Mouse (Mus musculus) intestine, embryonic 14.5 days (tissue): Measurements from ENCODE around the gene Dqx1. TPM values are rescaled to one million over a fixed set of nuclear protein-coding genes. Genes with fewer than 3 reads are reported as not detected.

Experiments used
- ATAC-seq: fragments of 200-750 bp; cut with Nextera tagmentation; replicated peaks from 2 replicates; pipeline ENCODE4 v1.8.0; 2017; ENCODE audit warnings: low read depth, moderate number of reproducible peaks, moderate TSS enrichment, moderate library complexity; ENCODE audit not compliant: low FRiP score, low TSS enrichment
- DNase-seq: peaks from one replicate; pipeline ENCODE4 v3.0.0-alpha.2; 2018; ENCODE audit warnings: low spot score
- H3K27ac ChIP-seq: fragments of 300-500 bp; sonication (generic); 2 replicates; pipeline ENCODE4 v1.5.1; 2014; ENCODE audit warnings: low read depth, mild to moderate bottlenecking, control low read depth
- H3K27me3 ChIP-seq: fragments of 300-500 bp; sonication (generic); replicated peaks from 2 replicates; pipeline ENCODE4 v1.6.1; 2014; ENCODE audit warnings: low read length, control low read depth; ENCODE audit not compliant: control insufficient read depth, insufficient read depth
- H3K36me3 ChIP-seq: fragments of 300-500 bp; sonication (generic); 2 replicates; pipeline ENCODE4 v1.6.1; 2014; ENCODE audit warnings: low read length, control low read depth; ENCODE audit not compliant: control insufficient read depth, insufficient read depth
- H3K4me1 ChIP-seq: fragments of 300-500 bp; sonication (generic); replicated peaks from 2 replicates; pipeline ENCODE4 v1.6.1; 2014; ENCODE audit warnings: low read length, control low read depth, mixed read lengths; ENCODE audit not compliant: control insufficient read depth, insufficient read depth
- H3K4me2 ChIP-seq: fragments of 300-500 bp; sonication (generic); 2 replicates; pipeline ENCODE4 v1.6.1; 2014; ENCODE audit warnings: low read length
- H3K4me3 ChIP-seq: fragments of 300-500 bp; sonication (generic); 2 replicates; pipeline ENCODE4 v1.5.1; 2014; ENCODE audit warnings: low read depth, low read length, control low read depth, mixed read lengths
- H3K9ac ChIP-seq: fragments of 300-500 bp; sonication (generic); 2 replicates; pipeline ENCODE4 v1.6.1; 2014; ENCODE audit warnings: mild to moderate bottlenecking, low read length
- H3K9me3 ChIP-seq: fragments of 300-500 bp; sonication (generic); 2 replicates; pipeline ENCODE4 v1.6.1; 2016; ENCODE audit warnings: low read length, control low read depth; ENCODE audit not compliant: control insufficient read depth
- WGBS: fragments of 180-500 bp; shearing (Covaris S2); extraction: QIAGEN DNeasy Blood & Tissue Kit; methylation state at CpG from one replicate; pipeline ENCODE4 v1.1.7; 2014; 5-methylcytosine and 5-hydroxymethylcytosine counted together
- polyA plus RNA-seq: library from polyadenylated mRNA; unstranded; fragments of >200 nt; fragmentation: Nextera tagmentation; extraction: Ambion mirVana; gene quantifications from 2 replicates; pipeline ENCODE4 v1.2.1, GENCODE M21; 2014

Gene Dqx1
- polyA plus RNA-seq, 1 experiment from 2014 or later, result 8.2 TPM

DNA sequence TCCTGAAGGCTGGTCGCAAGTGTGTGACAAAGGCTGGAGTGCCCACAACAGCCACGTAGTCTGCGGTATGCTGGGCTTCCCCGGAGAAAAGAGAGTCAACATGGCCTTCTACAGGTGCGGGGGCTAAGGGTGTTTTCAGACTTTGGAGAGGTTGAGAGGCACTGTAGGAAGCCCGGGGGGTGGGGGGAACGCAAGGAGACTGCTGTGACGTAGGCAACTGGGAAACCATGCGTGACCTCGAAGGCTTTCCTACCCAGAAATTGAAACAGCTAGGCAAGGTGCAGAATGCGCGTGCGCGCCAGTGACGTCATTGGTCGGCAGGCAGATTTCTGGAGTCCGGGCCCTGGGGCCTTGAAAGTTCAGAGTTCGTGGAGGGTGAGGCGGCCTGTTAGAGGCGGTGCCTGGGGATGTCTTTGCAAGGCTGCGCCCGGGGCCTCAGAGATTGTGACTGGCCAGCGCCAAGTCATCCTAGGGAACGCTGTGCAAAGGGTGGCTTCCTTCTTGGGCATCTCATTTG is 19.1 kb upstream of the Dqx1 start:
- no peak overlapping the region for H3K9ac ChIP-seq
- ATAC-seq (peak; percentile 38; the same call in 1 of the 2 replicates), DNase-seq (peak; percentile 93)
- peak overlapping the region; percentile 52 for H3K4me2 ChIP-seq
- no peaks in the 10 kb centered on the region for H3K9me3 ChIP-seq
- H3K36me3 ChIP-seq, result no peaks in the 10 kb centered on the region
- WGBS, result 10% methylated on average over 24 of the region's 24 CpGs
- H3K4me1 ChIP-seq, result peaks cover 20% of the 10 kb centered on the region
- peak overlapping the region; percentile 20; the same call in 1 of the 2 replicates for H3K4me3 ChIP-seq
- no peak overlapping the region for H3K27ac ChIP-seq
- H3K27me3 ChIP-seq, result no peaks in the 10 kb centered on the region

DNA sequence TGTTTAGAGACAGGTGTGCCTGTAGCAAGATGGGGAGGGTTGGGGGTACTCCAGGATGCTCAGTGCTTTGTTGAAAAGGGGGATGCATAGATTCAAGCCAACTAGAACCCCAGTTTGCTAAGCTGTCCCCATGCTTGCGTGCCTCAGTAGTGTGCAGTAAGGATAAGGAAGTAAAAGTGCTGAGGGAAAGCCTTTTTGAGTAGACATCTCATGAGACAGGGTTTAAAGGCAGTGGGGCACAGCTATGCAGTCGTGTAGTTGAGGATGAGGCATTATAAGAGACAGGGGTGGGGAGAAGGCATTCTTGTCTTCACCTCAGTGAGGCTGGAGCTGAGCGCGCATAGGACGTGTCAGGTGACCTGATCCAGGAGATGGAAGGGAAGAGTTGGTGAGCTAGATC is 17.0 kb upstream of the Dqx1 start:
- Histone ChIP-seq H3K9ac (no peak overlapping the region), H3K27ac (no peak overlapping the region), H3K4me3 (no peak overlapping the region), H3K36me3 (no peaks in the 10 kb centered on the region), H3K27me3 (no peaks in the 10 kb centered on the region), H3K4me1 (peaks cover 15% of the 10 kb centered on the region), H3K9me3 (no peaks in the 10 kb centered on the region), H3K4me2 (no peak overlapping the region)
- ATAC-seq, result no peak
- no peak for DNase-seq
- 71% methylated on average over 5 of the region's 5 CpGs for WGBS

DNA sequence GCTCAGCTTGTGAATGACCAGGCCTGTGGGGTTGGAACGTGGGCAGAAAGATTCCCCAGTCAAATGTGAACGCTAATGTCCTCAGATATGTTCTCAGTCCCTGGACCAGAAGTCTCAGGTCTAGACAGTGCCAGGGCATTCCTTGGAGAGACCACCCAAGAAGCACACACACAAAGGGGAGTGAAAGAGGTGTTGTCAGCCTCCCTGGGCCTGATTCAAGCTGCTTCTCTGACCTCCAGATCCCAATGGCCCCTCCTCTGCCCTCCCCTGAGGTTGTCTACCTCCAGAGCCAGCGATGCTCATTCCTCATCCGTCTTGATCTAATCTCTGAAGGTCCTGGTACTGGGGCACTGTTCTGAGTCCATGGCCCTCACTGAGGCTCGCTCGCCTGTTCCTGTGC is 14.1 kb upstream of the Dqx1 start:
- Histone ChIP-seq H3K27ac (no peak overlapping the region), H3K27me3 (no peaks in the 10 kb centered on the region), H3K9me3 (no peaks in the 10 kb centered on the region), H3K4me1 (peaks cover 4% of the 10 kb centered on the region), H3K4me3 (no peak overlapping the region), H3K36me3 (no peaks in the 10 kb centered on the region), H3K9ac (no peak overlapping the region), H3K4me2 (no peak overlapping the region)
- no peak for DNase-seq
- ATAC-seq, result no peak
- 52% methylated on average over 6 of the region's 6 CpGs for WGBS

DNA sequence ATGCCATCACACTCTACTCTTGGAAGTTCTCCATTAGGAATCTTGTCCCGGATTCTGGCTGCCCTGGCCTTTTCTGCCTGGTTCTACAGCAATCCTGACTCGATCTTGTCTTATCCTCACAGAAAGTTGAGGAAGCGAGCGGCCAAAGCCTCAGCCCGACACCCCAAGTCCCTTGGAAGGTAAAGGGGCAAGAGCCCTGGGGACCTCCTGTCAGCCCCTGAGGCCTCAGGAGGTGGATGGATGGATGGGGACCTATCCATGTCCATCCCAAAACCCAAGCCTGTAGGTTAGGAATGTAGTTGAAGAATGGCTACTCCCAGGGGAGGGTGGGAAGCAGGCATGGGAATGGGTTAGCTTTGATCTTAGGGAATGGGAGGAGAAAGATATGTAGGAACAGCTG is 13.7 kb upstream of the Dqx1 start:
- 89% methylated on average over 5 of the region's 5 CpGs for WGBS
- H3K4me1 ChIP-seq, result no peaks in the 10 kb centered on the region; the same call in 1 of the 2 replicates
- H3K9me3 ChIP-seq, result no peaks in the 10 kb centered on the region
- H3K4me3 ChIP-seq, result no peak overlapping the region
- no peak overlapping the region for H3K27ac ChIP-seq
- no peak for DNase-seq
- no peaks in the 10 kb centered on the region for H3K27me3 ChIP-seq
- no peaks in the 10 kb centered on the region for H3K36me3 ChIP-seq
- no peak for ATAC-seq
- H3K9ac ChIP-seq, result no peak overlapping the region
- no peak overlapping the region for H3K4me2 ChIP-seq

DNA sequence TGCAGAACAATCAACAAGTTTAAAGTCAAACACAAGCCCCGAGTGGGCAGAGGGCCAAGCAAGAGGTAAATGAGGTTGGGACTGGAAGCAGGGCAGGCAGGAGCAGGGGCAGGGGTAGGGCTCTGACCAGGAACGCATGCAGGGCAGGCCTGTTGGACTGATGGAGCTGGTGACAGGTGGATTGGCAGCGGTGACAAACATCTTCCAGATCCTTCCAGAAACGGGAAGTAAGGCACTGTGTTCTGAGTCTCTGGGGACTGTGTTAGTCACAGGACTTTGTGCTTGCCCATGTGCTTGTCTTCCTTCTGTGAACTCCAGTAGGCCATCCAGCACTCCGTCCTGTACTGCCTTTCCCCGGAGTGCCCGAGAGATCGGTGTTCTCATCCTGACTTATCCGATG is 12.9 kb upstream of the Dqx1 start:
- Histone ChIP-seq H3K27ac (no peak overlapping the region), H3K4me1 (no peaks in the 10 kb centered on the region), H3K9ac (no peak overlapping the region), H3K4me3 (no peak overlapping the region), H3K36me3 (no peaks in the 10 kb centered on the region), H3K27me3 (no peaks in the 10 kb centered on the region), H3K9me3 (no peaks in the 10 kb centered on the region), H3K4me2 (no peak overlapping the region)
- no peak for ATAC-seq
- DNase-seq, result no peak
- WGBS, result 75% methylated on average over 9 of the region's 9 CpGs

DNA sequence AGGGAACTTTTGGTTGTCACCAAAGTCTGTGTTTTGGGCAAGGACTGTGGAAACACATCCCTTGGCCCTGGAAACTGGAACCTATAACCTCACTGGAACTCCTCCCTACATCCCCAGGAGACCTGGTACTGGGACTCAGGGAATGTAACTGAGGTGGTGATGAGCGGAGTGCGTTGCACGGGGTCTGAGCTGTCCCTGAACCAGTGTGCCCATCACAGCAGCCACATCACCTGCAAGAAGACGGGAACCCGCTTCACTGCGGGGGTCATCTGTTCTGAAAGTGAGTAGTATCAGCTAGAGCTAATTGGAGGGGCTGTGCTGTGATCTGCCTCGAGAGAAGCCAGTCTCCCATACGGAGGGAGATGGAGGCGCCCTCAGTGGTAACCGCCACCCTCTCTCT is 8.3 kb upstream of the Dqx1 start:
- no peak overlapping the region for H3K27ac ChIP-seq
- H3K9me3 ChIP-seq, result no peaks in the 10 kb centered on the region
- no peak overlapping the region for H3K9ac ChIP-seq
- ATAC-seq (no peak), DNase-seq (no peak)
- peaks cover 18% of the 10 kb centered on the region for H3K36me3 ChIP-seq
- no peaks in the 10 kb centered on the region for H3K27me3 ChIP-seq
- no peak overlapping the region for H3K4me3 ChIP-seq
- 67% methylated on average over 10 of the region's 10 CpGs for WGBS
- no peak overlapping the region for H3K4me2 ChIP-seq
- peaks cover 15% of the 10 kb centered on the region for H3K4me1 ChIP-seq

DNA sequence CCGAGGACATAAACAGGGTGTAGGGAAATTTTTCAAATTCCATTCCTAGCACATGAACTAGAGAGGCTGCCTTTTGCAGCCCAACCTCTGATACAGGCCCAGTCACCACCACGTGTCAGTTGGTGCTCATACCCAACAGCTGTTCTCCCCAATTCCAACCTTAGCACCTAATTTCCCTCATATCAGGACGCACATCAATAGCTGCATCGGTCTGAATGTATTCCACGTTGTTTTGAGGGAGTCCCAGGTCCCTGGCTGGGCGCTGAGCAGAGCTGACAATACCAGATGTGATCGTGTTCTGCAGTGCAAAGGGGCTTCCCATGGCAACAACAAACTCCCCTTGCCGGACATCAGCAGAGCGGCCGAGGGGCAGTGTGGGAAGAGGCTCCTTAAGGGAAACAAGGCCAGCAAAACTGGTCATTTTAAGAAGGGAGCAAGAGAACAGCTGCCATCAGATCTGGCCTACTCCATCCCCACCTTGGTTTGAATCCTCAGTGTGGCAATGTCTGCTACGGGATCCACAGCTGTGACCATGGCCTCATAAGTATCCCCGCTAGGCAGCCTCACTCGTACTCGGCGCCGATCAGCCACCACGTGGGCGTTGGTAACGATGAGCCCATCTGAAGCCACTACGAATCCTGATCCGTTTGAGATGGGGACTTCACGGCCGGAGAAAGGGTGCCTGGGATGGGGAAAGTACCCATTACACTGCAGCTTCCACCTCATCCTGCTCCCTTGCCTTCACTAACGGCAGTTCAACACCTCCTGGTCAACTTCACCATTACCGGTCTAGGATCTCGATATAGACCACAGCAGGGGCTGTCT is 4.3 kb upstream of the Dqx1 start:
- H3K9me3 ChIP-seq, result no peaks in the 10 kb centered on the region
- H3K27me3 ChIP-seq, result no peaks in the 10 kb centered on the region
- H3K27ac ChIP-seq, result peak overlapping the region; percentile 62; the same call in 1 of the 2 replicates
- ATAC-seq (no peak), DNase-seq (peak; percentile 79)
- peaks cover 32% of the 10 kb centered on the region for H3K36me3 ChIP-seq
- peaks cover 25% of the 10 kb centered on the region for H3K4me1 ChIP-seq
- peak overlapping the region; percentile 64 for H3K9ac ChIP-seq
- peak overlapping the region; percentile 79 for H3K4me2 ChIP-seq
- 2% methylated on average over 26 of the region's 26 CpGs for whole genome bisulfite sequencing
- H3K4me3 ChIP-seq, result peak overlapping the region; percentile 99

DNA sequence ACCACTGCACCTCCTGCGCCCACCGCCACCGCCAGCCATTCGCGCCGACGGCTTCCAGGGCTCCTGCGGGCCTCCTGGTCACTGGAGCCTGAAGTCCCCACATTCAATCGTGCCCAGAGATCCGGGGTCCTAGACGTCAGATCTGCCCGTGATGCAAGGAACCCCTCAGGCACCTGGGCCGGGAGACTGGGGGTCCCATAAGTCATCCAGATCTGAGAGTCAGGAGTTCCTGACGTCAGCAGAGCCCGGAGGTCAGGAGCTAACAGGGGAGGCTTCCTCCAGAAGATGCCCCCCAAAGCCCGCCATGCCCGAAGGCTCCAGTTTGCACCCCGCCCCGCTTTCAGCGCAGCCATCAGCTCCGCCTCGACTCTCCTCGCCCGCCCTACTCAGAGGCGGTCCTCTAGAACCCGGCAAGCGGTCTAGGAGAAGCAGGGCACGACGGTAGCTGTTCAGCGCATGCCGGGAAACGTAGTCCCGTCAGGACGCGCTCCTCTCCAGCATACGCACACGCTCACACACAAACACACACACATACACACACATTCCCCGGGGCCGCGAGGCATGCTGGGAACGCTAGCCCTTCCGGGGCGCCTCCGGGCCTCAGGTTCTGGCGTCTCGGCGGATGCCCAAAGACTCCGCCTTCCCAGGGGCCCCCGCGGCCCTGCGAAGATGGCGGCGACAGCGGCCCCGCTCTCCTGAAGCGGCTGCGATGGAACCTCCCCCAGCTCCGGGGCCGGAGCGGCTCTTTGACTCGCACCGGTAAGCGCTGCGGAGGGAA is 3.4 kb upstream of the Dqx1 start, which contains the start of gene Aup1:
Gene Aup1, plus strand, starts transcription at position 448 of the 778 bp plus-strand sequence.
- Histone ChIP-seq H3K4me1 (peaks cover 25% of the 10 kb centered on the region), H3K27me3 (no peaks in the 10 kb centered on the region), H3K4me3 (peak within 1 kb of the TSS; percentile 99), H3K4me2 (peak within 1 kb of the TSS; percentile 79), H3K9me3 (no peaks in the 10 kb centered on the region), H3K36me3 (peaks cover 32% of the 10 kb centered on the region), H3K9ac (peak within 1 kb of the TSS; percentile 79), H3K27ac (peak within 1 kb of the TSS; percentile 70)
- DNase-seq (peak; percentile 97), ATAC-seq (peak; percentile 94)
- under 1% methylated on average over 63 of the region's 64 CpGs for WGBS
